In the genomic region with DNA sequence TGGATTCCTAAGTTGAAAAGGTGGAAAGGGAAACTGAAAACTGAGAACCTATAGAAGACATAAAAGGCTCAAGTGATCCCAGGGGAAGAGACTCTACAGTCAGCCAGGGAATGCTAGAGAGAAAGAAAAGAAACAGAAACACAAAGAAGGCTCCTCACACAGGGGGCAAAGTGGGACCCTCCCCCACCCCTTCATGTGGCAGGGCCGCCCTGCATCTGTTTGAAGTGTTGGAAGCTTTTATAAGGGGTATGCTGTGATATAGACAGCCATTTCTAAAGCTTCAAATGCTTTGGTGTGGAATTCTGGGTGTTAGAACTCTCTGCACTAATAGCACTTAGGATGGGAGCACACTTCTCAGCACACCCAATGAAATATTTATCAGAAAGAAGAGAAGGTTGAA, we compare ENCODE assay signal across 11 mouse cellular contexts.
DNase-seq lines count a peak whose midpoint lies in the region; ATAC-seq and TF ChIP-seq lines count a peak whose summit lies in the region.
"Had no signal": no experiment of that assay in that cellular context is flagged by ENCODE, and none has a peak within 500 bp of the region (broad histone marks: within the 10 kb centered on the region; RNA-seq: fewer than 3 reads in every experiment).

No protein-coding gene starts in this region.

- peak overlapping the region; percentile 18; the same call in 1 of the 2 replicates for H3K27ac ChIP-seq in heart, embryonic 16.5 days (ENCODE audit: low read length)
- H3K27ac ChIP-seq in lung, embryonic 15.5 days, result peak overlapping the region; percentile 79
- peak overlapping the region; percentile 70 for H3K27ac ChIP-seq in embryonic facial prominence, embryonic 12.5 days
- peak overlapping the region; percentile 5 for H3K27ac ChIP-seq in limb, embryonic 14.5 days (replicated peaks; ENCODE audit: low read depth, low read length)
- H3K27ac ChIP-seq: heart, adult 2 months; macrophage; neural tube, embryonic 15.5 days had no signal

- no peaks in the 10 kb centered on the region for H3K36me3 ChIP-seq in heart, embryonic 16.5 days (ENCODE audit: control insufficient read depth, insufficient read depth)
- no peaks in the 10 kb centered on the region for H3K36me3 ChIP-seq in lung, embryonic 15.5 days
- H3K36me3 ChIP-seq in embryonic facial prominence, embryonic 12.5 days, result no peaks in the 10 kb centered on the region
- no peaks in the 10 kb centered on the region for H3K36me3 ChIP-seq in limb, embryonic 14.5 days (ENCODE audit: control insufficient read depth, insufficient read depth, low read length)
- H3K36me3 ChIP-seq: neural tube, embryonic 15.5 days had no signal

- H3K4me3 ChIP-seq in heart, embryonic 16.5 days (ENCODE audit: low read length), result no peak overlapping the region
- no peak overlapping the region for H3K4me3 ChIP-seq in lung, embryonic 15.5 days
- H3K4me3 ChIP-seq in lung, adult 2 months (replicated peaks; ENCODE audit: extremely low read depth, low read depth, low read length), result no peak overlapping the region
- H3K4me3 ChIP-seq in embryonic facial prominence, embryonic 12.5 days, result no peak overlapping the region
- H3K4me3 ChIP-seq in limb, embryonic 14.5 days (replicated peaks; ENCODE audit: low read length), result no peak overlapping the region
- H3K4me3 ChIP-seq: heart, adult 2 months; neural tube, embryonic 15.5 days had no signal

- no peak overlapping the region for H3K9ac ChIP-seq in heart, embryonic 16.5 days (ENCODE audit: low read length)
- no peak overlapping the region for H3K9ac ChIP-seq in lung, embryonic 15.5 days
- no peak overlapping the region for H3K9ac ChIP-seq in embryonic facial prominence, embryonic 12.5 days
- H3K9ac ChIP-seq in limb, embryonic 14.5 days (ENCODE audit: low read depth, low read length, severe bottlenecking), result no peak overlapping the region
- H3K9ac ChIP-seq: neural tube, embryonic 15.5 days had no signal

- no peaks in the 10 kb centered on the region for H3K27me3 ChIP-seq in heart, embryonic 16.5 days (ENCODE audit: control insufficient read depth, insufficient read depth, low read length)
- no peaks in the 10 kb centered on the region for H3K27me3 ChIP-seq in lung, embryonic 15.5 days
- no peaks in the 10 kb centered on the region for H3K27me3 ChIP-seq in embryonic facial prominence, embryonic 12.5 days
- H3K27me3 ChIP-seq in limb, embryonic 14.5 days (ENCODE audit: control insufficient read depth, insufficient read depth, low read length), result no peaks in the 10 kb centered on the region
- H3K27me3 ChIP-seq: neural tube, embryonic 15.5 days had no signal

- no peak for TF ChIP-seq CTCF in lung, adult 2 months (IDR thresholded peaks at IDR 0.05; ENCODE audit: insufficient read depth, low read length)

- no peak for ATAC-seq in heart, embryonic 16.5 days (replicated peaks; ENCODE audit: extremely low read depth, insufficient read depth, low FRiP score)
- no peak for ATAC-seq in lung, embryonic 15.5 days (ENCODE audit: borderline replicate concordance, extremely low read depth, low FRiP score, low TSS enrichment)
- no peak for ATAC-seq in embryonic facial prominence, embryonic 12.5 days (ENCODE audit: insufficient number of reproducible peaks, insufficient read depth, low FRiP score, low TSS enrichment)
- ATAC-seq in limb, embryonic 14.5 days (ENCODE audit: low FRiP score, low read depth), result peak; percentile 35; the same call in 1 of the 2 replicates

- H3K4me1 ChIP-seq in heart, embryonic 16.5 days (ENCODE audit: control insufficient read depth, insufficient read depth, low read length), result peaks cover 4% of the 10 kb centered on the region
- peaks cover 8% of the 10 kb centered on the region; the same call in 1 of the 2 replicates for H3K4me1 ChIP-seq in lung, embryonic 15.5 days
- no peaks in the 10 kb centered on the region for H3K4me1 ChIP-seq in lung, adult 2 months (ENCODE audit: control insufficient read depth, insufficient read depth, low read length)
- peaks cover 17% of the 10 kb centered on the region for H3K4me1 ChIP-seq in embryonic facial prominence, embryonic 12.5 days
- H3K4me1 ChIP-seq in limb, embryonic 14.5 days (ENCODE audit: control insufficient read depth, insufficient read depth, low read length), result peaks cover 17% of the 10 kb centered on the region

- no peak overlapping the region for H3K4me2 ChIP-seq in heart, embryonic 16.5 days (ENCODE audit: low read depth, low read length)
- H3K4me2 ChIP-seq in lung, embryonic 15.5 days, result no peak overlapping the region
- no peak overlapping the region for H3K4me2 ChIP-seq in embryonic facial prominence, embryonic 12.5 days (replicated peaks)
- H3K4me2 ChIP-seq in limb, embryonic 14.5 days (replicated peaks; ENCODE audit: low read depth, low read length, severe bottlenecking), result no peak overlapping the region
- H3K4me2 ChIP-seq: liver, embryonic 11.5 days; neural tube, embryonic 15.5 days had no signal

- no peak for TF ChIP-seq POLR2A in lung, adult 2 months (IDR thresholded peaks at IDR 0.05; ENCODE audit: borderline replicate concordance, extremely low read depth, low read depth, low read length)
- no peak for TF ChIP-seq POLR2A in limb, embryonic 14.5 days (IDR thresholded peaks at IDR 0.05; ENCODE audit: borderline replicate concordance, extremely low read depth, insufficient read depth, insufficient read length)

- no peaks in the 10 kb centered on the region for H3K9me3 ChIP-seq in heart, embryonic 16.5 days (replicated peaks; ENCODE audit: control insufficient read depth, low read length)
- no peaks in the 10 kb centered on the region for H3K9me3 ChIP-seq in lung, embryonic 15.5 days
- H3K9me3 ChIP-seq in embryonic facial prominence, embryonic 12.5 days, result no peaks in the 10 kb centered on the region
- H3K9me3 ChIP-seq in limb, embryonic 14.5 days (ENCODE audit: control insufficient read depth, low read length), result no peaks in the 10 kb centered on the region
- H3K9me3 ChIP-seq: neural tube, embryonic 15.5 days had no signal

- 36% methylated on average over 1 of the region's 1 CpGs for WGBS in heart, embryonic 16.5 days
- WGBS in lung, embryonic 15.5 days, result 27% methylated on average over 1 of the region's 1 CpGs
- 53% methylated on average over 1 of the region's 1 CpGs for WGBS in lung, adult 2 months
- WGBS in embryonic facial prominence, embryonic 12.5 days, result 19% methylated on average over 1 of the region's 1 CpGs
- 21% methylated on average over 1 of the region's 1 CpGs for WGBS in limb, embryonic 14.5 days

- DNase-seq in heart, adult 18-20 months, result no peak
- DNase-seq in lung, adult 2 months, result no peak
- DNase-seq in limb, embryonic 14.5 days (ENCODE audit: low spot score), result no peak
- DNase-seq in thymus, postnatal 4 days, result no peak

Comparison
In these comparisons a context has a peak if more than half of its experiments do, and no peak if none do; other contexts are left out.
1. H3K27ac ChIP-seq: peak in every context shown above with its lines; median percentile 79 in lung, embryonic 15.5 days; 70 in embryonic facial prominence, embryonic 12.5 days; 18 in heart, embryonic 16.5 days; 5 in limb, embryonic 14.5 days.